In genomic region chr5:3504453-3504852, GRCm38 (mm10) we compare ENCODE assay signal across 19 mouse cellular contexts.
"Had no signal": no experiment of that assay in that cellular context is flagged by ENCODE, and none has a peak within 500 bp of the region (broad histone marks: within the 10 kb centered on the region; RNA-seq: fewer than 3 reads in every experiment).

No protein-coding gene starts in this region.

- H3K4me3 ChIP-seq: liver, embryonic 13.5 days; liver, embryonic 15.5 days; lung, embryonic 15.5 days; midbrain, embryonic 13.5 days; midbrain, embryonic 15.5 days; myocyte; neural tube, embryonic 13.5 days; neural tube, embryonic 15.5 days had no signal

- H3K9me3 ChIP-seq: liver, embryonic 13.5 days; liver, embryonic 15.5 days; lung, embryonic 15.5 days; midbrain, embryonic 13.5 days; midbrain, embryonic 15.5 days; neural tube, embryonic 13.5 days; neural tube, embryonic 15.5 days had no signal

- H3K27ac ChIP-seq: liver, embryonic 13.5 days; liver, embryonic 15.5 days; lung, embryonic 15.5 days; midbrain, embryonic 13.5 days; midbrain, embryonic 15.5 days; neural tube, embryonic 13.5 days; neural tube, embryonic 15.5 days had no signal

- DNase-seq: liver, embryonic 13.5 days; liver, postnatal 0 days; lung, adult 2 months; lung, postnatal 14 days; lung, postnatal 36 days; right cerebral cortex, postnatal 14 days; spleen, adult 18-20 months; thymus, adult 18-20 months; thymus, postnatal 14 days; thymus, postnatal 36 days had no signal

- H3K27me3 ChIP-seq: liver, embryonic 13.5 days; liver, embryonic 15.5 days; lung, embryonic 15.5 days; midbrain, embryonic 13.5 days; midbrain, embryonic 15.5 days; neural tube, embryonic 13.5 days; neural tube, embryonic 15.5 days had no signal

- H3K36me3 ChIP-seq: liver, embryonic 13.5 days; liver, embryonic 15.5 days; lung, embryonic 15.5 days; midbrain, embryonic 13.5 days; midbrain, embryonic 15.5 days; neural tube, embryonic 13.5 days; neural tube, embryonic 15.5 days had no signal

- H3K4me2 ChIP-seq: liver, embryonic 13.5 days; liver, embryonic 15.5 days; lung, embryonic 15.5 days; midbrain, embryonic 11.5 days; midbrain, embryonic 13.5 days; midbrain, embryonic 15.5 days; neural tube, embryonic 13.5 days; neural tube, embryonic 15.5 days had no signal

- H3K4me1 ChIP-seq: midbrain, embryonic 13.5 days; midbrain, embryonic 15.5 days had no signal

- H3K9ac ChIP-seq: liver, embryonic 13.5 days; liver, embryonic 15.5 days; liver, postnatal 0 days; lung, embryonic 15.5 days; midbrain, embryonic 13.5 days; midbrain, embryonic 15.5 days; neural tube, embryonic 13.5 days; neural tube, embryonic 15.5 days had no signal

- ATAC-seq: liver, postnatal 0 days; lung, postnatal 0 days; midbrain, embryonic 13.5 days; midbrain, embryonic 15.5 days had no signal
